Mouse (Mus musculus): ENCODE measurements around the gene Osbpl5. TPM values are rescaled to one million over a fixed set of nuclear protein-coding genes. Genes with fewer than 3 reads are reported as not detected.
"Not testable (repeated sequence)": the region's sequence is repeated elsewhere in the genome, so short reads cannot be mapped to it uniquely, and the experiment has no call there.

Gene Osbpl5
- polyA plus RNA-seq, 1 experiment from 2014 or later = 11.1 TPM

DNA sequence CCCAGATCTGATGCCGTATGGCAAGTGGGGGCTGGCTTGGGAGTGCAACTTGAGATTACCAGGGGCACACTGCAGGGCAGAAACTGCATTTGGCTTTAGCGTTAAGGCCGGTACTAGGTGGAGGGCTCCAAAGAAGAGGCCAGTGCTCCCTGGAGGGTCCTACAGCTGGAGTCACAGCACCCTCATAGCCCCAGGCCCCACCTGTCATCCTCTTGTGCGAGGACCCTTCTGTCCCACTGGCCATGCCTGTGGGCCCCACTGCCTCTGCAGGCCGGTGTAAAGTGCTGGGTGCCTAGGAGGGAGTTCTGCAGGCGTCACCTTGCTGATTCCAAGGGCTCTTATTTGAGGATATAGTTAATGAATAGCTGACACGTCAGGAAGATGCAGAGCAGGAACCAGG lies 67.3 kb downstream of the Osbpl5 start:
- Histone ChIP-seq H3K27ac (replicated peaks) (no peak overlapping the region), H3K9me3 (replicated peaks) (no peaks in the 10 kb centered on the region), H3K4me3 (no peak overlapping the region), H3K27me3 (ENCODE audit: low read depth, poor library complexity, severe bottlenecking) (peaks cover 24% of the 10 kb centered on the region), H3K4me1 (peaks cover 8% of the 10 kb centered on the region), H3K36me3 (peaks cover 41% of the 10 kb centered on the region)
- 78% methylated on average over 7 of the region's 7 CpGs for WGBS
- DNase-seq (ENCODE audit: low spot score) = no peak

DNA sequence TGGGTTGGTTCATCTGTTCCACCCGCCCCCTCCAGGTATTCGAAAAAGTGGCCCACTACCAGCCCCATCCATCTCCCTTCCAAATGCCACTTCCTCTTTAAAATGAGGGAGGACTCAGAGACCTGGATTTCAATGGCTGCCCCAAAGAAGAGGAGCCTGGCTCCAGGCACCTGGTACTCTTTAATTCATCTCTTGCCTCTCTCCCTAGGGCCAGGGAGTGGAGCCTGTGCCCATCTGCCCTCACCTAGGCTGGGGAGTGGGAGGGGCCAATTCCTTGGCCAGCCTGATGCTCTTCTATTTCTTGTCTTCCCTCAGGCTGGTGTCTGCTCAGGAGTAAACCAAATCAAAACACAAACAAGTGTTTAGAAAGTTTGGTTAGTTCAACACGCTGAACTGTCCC lies 70.1 kb downstream of the Osbpl5 start:
- H3K9me3 ChIP-seq (replicated peaks); H3K4me1 ChIP-seq; DNase-seq (ENCODE audit: low spot score); H3K4me3 ChIP-seq; H3K27ac ChIP-seq (replicated peaks): not testable (repeated sequence)
- 85% methylated on average over 3 of the region's 3 CpGs for WGBS
- H3K27me3 ChIP-seq (ENCODE audit: low read depth, poor library complexity, severe bottlenecking) = peaks cover 32% of the 10 kb centered on the region
- peaks cover 18% of the 10 kb centered on the region for H3K36me3 ChIP-seq

DNA sequence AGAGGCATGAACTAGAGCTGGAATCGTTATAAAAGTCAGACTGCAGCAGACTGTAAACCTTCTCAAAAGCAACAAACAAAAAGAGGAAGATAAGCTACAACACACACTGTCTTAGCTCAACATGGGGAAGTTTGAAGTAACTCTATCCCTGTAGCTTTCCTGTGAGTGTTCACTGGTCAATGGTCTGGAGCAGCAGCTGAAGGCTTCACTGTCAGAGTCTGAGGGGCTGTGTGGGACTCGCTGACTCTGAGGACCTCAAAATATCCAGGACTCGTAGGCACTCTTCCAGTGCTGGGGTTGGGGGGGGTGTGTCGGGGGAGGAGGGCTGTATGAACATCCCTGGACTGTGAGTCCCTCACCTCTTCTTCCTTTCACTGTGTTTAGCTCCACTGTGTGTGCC lies 70.6 kb downstream of the Osbpl5 start:
- H3K4me1 ChIP-seq; H3K4me3 ChIP-seq; H3K27ac ChIP-seq (replicated peaks); H3K9me3 ChIP-seq (replicated peaks); DNase-seq (ENCODE audit: low spot score): not testable (repeated sequence)
- Histone ChIP-seq H3K27me3 (ENCODE audit: low read depth, poor library complexity, severe bottlenecking) (peaks cover 32% of the 10 kb centered on the region), H3K36me3 (peaks cover 13% of the 10 kb centered on the region)
- WGBS = 58% methylated on average over 4 of the region's 4 CpGs

DNA sequence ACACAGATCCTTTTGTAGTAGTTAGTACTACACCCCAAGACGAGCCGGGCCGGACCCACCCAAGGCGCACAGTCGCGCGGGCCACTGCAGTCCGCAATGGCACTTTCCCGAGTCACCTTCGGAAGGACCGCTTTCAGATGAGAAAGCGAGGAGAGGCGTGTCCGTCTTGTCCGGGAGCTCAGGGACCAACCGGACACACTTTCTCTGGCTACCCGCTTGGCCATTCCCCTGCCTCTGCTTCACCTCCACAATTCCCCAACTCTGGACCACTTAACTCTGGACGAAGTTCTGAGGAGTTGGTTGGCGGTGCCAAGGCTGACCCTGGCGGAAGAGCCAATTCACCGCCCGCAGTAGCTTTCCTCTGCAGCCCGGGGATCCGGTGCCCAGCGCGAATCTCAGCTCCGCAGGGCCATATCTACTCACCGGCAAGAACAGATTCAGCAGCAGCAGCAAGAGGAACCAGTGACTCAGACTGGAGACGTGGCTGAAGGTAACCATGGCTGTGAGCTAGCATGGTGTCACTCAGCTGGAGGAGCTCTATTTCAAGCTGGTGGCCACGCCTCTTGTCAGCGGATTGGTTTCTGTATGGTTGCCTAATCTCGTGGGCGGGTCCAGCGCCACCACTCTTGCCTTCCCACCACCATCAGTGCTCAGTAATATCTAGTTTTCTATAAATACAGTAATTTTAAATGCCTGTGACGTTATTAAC lies 71.3 kb downstream of the Osbpl5 start, which contains the start of gene Tnfrsf23:
TSS of gene Tnfrsf23 (minus strand) at position 514 of the 709 bp plus-strand sequence.
- peaks cover 32% of the 10 kb centered on the region for H3K27me3 ChIP-seq (ENCODE audit: low read depth, poor library complexity, severe bottlenecking)
- peaks cover 12% of the 10 kb centered on the region for H3K36me3 ChIP-seq
- H3K4me3 ChIP-seq = peak within 1 kb of the TSS; percentile 59
- DNase-seq (ENCODE audit: low spot score) = peak; percentile 68
- WGBS = 5% methylated on average over 35 of the region's 35 CpGs
- no peak within 1 kb of the TSS for H3K27ac ChIP-seq (replicated peaks)
- H3K9me3 ChIP-seq (replicated peaks) = no peaks in the 10 kb centered on the region
- H3K4me1 ChIP-seq = peaks cover 8% of the 10 kb centered on the region

DNA sequence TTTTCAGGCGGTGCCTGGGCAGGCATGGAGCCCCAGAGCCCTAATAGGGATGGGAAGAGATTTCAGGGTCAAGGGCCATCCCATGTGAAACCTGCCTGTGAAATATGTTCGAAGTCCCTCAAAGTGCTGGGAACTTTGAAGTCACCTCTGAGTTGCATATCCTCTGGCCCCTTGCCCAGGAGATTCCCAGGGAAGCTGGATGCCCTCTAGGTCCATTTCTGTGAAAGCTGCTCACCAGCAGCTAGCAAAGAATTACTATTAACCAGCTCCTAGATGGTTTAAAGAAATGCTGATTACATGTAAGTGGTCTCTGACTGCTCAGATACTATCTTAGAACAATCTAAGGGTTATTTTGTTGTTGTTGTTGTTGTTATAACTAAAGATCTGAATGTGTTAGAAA lies 72.2 kb downstream of the Osbpl5 start:
- 77% methylated on average over 2 of the region's 2 CpGs for WGBS
- not testable (repeated sequence) for DNase-seq (ENCODE audit: low spot score); H3K9me3 ChIP-seq (replicated peaks); H3K27ac ChIP-seq (replicated peaks); H3K36me3 ChIP-seq; H3K4me1 ChIP-seq; H3K4me3 ChIP-seq
- H3K27me3 ChIP-seq (ENCODE audit: low read depth, poor library complexity, severe bottlenecking) = peaks cover 32% of the 10 kb centered on the region

DNA sequence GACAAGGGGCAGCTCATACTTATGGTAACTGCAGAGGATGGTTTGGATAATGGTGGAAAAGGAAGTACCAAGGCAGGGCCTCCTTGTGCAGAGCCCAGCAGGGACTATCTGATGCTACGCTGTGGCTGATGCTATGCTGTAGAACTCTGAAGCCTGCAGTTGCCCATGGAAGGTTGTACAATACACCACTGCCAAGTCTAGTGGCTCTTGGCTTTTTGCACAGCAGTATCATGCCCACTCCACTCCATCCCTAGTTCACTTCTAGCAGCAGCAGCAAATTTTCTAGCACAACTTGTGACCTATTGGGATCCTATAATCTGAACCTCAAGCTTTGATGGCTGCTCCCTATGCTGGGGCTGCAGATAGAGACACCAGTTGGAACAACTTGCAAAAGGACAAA lies 75.2 kb downstream of the Osbpl5 start:
- Histone ChIP-seq H3K4me3 (no peak overlapping the region), H3K36me3 (no peaks in the 10 kb centered on the region), H3K27me3 (ENCODE audit: low read depth, poor library complexity, severe bottlenecking) (peaks cover 19% of the 10 kb centered on the region), H3K9me3 (replicated peaks) (no peaks in the 10 kb centered on the region), H3K27ac (replicated peaks) (no peak overlapping the region), H3K4me1 (peaks cover 8% of the 10 kb centered on the region)
- 96% methylated on average over 1 of the region's 1 CpGs for WGBS
- no peak for DNase-seq (ENCODE audit: low spot score)

DNA sequence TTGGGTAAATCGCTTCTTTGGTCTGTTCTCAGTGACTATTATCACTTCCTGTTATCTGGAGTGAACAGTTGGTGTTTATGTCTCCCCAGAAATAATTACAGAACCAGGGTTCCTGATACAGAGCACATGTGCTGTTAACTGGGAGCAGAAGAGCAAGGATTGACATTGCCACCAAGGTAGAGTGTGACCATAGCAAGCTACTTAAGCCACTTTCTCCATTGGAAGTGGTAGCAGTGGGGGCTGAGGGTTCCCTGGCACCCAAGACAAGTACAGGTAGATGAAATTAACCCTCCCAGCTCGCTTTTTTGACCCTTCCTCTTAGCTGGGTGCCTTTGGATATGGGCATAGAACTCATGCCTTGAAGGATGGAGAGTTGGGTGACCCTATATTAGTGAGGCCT lies 75.9 kb downstream of the Osbpl5 start:
- peaks cover 19% of the 10 kb centered on the region for H3K27me3 ChIP-seq (ENCODE audit: low read depth, poor library complexity, severe bottlenecking)
- H3K4me3 ChIP-seq; H3K36me3 ChIP-seq; H3K4me1 ChIP-seq; H3K9me3 ChIP-seq (replicated peaks); DNase-seq (ENCODE audit: low spot score); H3K27ac ChIP-seq (replicated peaks): not testable (repeated sequence)
- 64% methylated on average over 2 of the region's 2 CpGs for WGBS

DNA sequence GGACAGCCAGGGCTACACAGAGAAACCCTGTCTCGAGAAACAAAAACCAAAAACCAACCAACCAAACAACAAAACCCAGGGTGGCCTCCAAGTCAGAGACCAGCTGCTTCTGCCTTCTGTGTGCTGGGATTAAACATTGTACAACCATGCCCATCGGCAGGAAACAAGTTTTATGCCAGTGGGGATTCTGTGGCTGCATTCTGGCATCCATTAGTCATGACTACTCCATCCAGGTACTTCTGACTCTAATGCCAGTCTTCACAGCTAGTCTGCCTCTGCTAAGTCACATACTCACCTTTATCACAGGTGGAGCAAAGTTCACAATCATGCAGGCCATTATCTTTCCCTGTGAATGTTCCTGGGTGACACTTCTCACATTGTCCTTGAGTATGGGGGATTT lies 77.1 kb downstream of the Osbpl5 start:
- H3K4me3 ChIP-seq; H3K36me3 ChIP-seq; H3K4me1 ChIP-seq; H3K27me3 ChIP-seq (ENCODE audit: low read depth, poor library complexity, severe bottlenecking); DNase-seq (ENCODE audit: low spot score); H3K9me3 ChIP-seq (replicated peaks); H3K27ac ChIP-seq (replicated peaks): not testable (repeated sequence)
- WGBS = 82% methylated on average over 2 of the region's 2 CpGs

DNA sequence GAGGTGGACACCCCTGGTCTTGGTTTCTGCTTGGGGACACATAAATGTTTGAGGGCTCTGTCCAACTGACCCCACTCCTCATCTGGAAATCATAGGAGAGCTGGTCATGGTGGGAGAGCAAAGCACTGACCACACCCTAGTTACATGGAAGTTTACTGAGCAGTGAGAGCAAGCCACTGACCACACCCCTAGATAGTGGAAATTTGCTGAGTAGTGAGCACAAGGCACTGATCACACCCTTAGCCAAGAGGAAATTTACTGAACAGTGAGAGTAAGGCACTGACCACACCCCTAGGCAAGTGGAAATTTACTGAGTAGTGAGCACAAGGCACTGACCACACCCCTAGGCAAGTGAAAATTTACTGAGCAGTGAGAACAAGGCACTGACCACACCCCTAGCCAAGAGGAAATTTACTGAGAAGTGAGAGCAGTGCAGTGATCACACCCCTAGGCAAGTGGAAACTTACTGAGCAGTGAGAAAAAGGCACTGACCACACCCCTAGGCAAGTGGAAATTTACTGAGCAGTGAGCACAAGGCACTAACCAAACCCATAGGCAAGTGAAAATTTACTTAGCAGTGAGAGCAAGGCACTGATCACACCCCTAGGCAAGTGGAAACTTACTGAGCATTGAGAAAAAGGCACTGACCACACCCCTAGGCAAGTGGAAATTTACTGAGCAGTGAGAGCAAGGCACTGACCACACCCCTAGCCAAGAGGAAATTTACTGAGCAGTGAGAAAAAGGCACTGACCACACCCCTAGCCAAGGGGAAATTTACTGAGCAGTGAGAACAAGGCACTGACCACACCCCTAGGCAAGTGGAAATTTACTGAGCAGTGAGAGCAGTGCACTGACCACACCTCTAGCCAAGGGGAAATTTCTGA lies 90.1 kb downstream of the Osbpl5 start:
- Histone ChIP-seq H3K27me3 (ENCODE audit: low read depth, poor library complexity, severe bottlenecking) (no peaks in the 10 kb centered on the region), H3K4me3 (no peak overlapping the region), H3K36me3 (no peaks in the 10 kb centered on the region), H3K27ac (replicated peaks) (no peak overlapping the region), H3K4me1 (no peaks in the 10 kb centered on the region), H3K9me3 (replicated peaks) (no peaks in the 10 kb centered on the region)
- no peak for DNase-seq (ENCODE audit: low spot score)

DNA sequence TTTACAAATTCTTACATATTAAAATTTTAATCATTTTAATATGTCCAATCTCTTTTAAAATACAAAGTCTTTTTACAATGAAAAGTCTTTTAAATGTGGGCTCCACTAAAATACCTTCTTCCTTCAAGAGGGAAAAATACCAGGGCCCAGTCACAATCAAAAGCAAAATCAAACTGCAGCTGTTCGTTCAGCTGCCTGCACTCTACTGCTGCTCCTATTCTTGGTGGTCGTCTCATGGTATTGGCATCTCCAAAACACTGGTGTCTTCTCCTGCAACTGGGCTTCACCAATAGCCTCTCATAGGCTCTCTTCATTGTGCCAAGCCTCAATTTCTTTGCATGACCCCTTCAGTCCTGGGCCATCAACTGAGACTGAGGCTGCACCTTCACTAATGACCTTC lies 93.3 kb downstream of the Osbpl5 start:
- H3K27ac ChIP-seq (replicated peaks) = no peak overlapping the region
- H3K9me3 ChIP-seq (replicated peaks) = no peaks in the 10 kb centered on the region
- 91% methylated on average over 2 of the region's 2 CpGs for WGBS
- H3K27me3 ChIP-seq (ENCODE audit: low read depth, poor library complexity, severe bottlenecking) = no peaks in the 10 kb centered on the region
- no peak overlapping the region for H3K4me3 ChIP-seq
- no peak for DNase-seq (ENCODE audit: low spot score)
- H3K4me1 ChIP-seq = no peaks in the 10 kb centered on the region
- no peaks in the 10 kb centered on the region for H3K36me3 ChIP-seq

DNA sequence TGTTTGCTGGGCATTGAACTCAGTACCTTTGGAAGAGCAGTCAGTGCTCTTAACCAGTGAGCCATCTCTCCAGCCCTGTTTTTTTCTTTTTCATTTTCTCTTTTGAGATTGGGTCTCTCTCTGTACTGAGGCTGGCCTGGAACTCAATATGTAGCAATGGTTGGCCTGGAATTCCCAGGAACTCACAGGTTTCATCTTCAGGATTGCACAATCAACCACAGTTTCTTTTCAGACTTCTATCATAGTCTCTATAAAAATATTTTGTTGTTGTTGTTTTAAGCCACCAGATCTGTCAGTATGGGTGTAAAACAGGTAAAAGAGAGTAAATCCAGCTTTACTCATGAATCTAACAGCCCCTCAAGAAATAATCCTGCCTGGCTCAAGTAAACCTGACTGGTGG lies 96.0 kb downstream of the Osbpl5 start:
- DNase-seq (ENCODE audit: low spot score) = no peak
- no peak overlapping the region for H3K4me3 ChIP-seq
- H3K9me3 ChIP-seq (replicated peaks) = no peaks in the 10 kb centered on the region
- H3K27ac ChIP-seq (replicated peaks) = no peak overlapping the region
- H3K4me1 ChIP-seq = no peaks in the 10 kb centered on the region
- H3K27me3 ChIP-seq (ENCODE audit: low read depth, poor library complexity, severe bottlenecking) = no peaks in the 10 kb centered on the region
- no peaks in the 10 kb centered on the region for H3K36me3 ChIP-seq

DNA sequence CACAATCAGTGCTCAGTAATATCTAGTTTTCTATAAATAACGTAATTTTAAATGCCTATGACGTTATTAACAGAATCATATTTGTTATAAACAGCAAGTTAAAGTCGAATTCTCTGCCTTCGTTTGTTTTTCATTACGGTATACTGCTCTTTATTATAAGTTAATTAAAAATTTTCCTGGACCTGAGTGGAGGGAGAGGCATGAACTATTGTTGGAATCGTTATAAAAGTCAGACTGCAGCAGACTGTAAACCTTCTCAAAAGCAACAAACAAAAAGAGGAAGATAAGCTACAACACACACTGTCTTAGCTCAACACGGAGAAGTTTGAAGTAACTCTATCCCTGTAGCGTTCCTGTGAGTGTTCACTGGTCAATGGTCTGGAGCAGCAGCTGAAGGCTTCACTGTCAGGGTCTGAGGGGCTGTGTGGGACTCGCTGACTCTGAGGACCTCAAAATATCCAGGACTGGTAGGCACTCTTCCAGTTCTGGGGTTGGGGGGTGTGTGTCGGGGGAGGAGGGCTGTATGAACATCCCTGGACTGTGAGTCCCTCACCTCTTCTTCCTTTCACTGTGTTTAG lies 106.9 kb downstream of the Osbpl5 start:
- 58% methylated on average over 10 of the region's 10 CpGs for WGBS
- H3K4me1 ChIP-seq; H3K9me3 ChIP-seq (replicated peaks); H3K27me3 ChIP-seq (ENCODE audit: low read depth, poor library complexity, severe bottlenecking); H3K36me3 ChIP-seq; H3K27ac ChIP-seq (replicated peaks); DNase-seq (ENCODE audit: low spot score): not testable (repeated sequence)
- H3K4me3 ChIP-seq = peak overlapping the region; percentile 75
